Mouse (Mus musculus) G1E (cell line): ENCODE measurements around the gene Pnpo. TPM values are rescaled to one million over a fixed set of nuclear protein-coding genes. Genes with fewer than 3 reads are reported as not detected.

ENCODE experiments used
- ATAC-seq: 2 replicates; pipeline ENCODE4 v1.8.0; 2016; ENCODE audit warnings: mild to moderate bottlenecking; ENCODE audit not compliant: insufficient number of reproducible peaks, poor library complexity, low FRiP score, severe bottlenecking; ENCODE audit errors: extremely low read depth
- DNase-seq: peaks from one replicate; pipeline ENCODE4 v3.0.0; 2012; ENCODE audit warnings: low spot score
- H3K27me3 ChIP-seq: 2 replicates; pipeline ENCODE4 v1.6.1; 2012; ENCODE audit warnings: mild to moderate bottlenecking, low read length, inconsistent platforms; ENCODE audit not compliant: insufficient read depth
- H3K36me3 ChIP-seq: replicated peaks from 2 replicates; pipeline ENCODE3; 2012; ENCODE audit warnings: mild to moderate bottlenecking, inconsistent platforms
- H3K4me1 ChIP-seq: 2 replicates; pipeline ENCODE4 v1.6.1; 2012; ENCODE audit warnings: low read depth, low read length, inconsistent platforms, mixed read lengths; ENCODE audit not compliant: insufficient read depth
- H3K4me3 ChIP-seq: 2 replicates; pipeline ENCODE4 v1.5.1; 2012; ENCODE audit warnings: low read depth, mild to moderate bottlenecking, inconsistent platforms, low read length, moderate library complexity, mixed read lengths
- H3K9me3 ChIP-seq: replicated peaks from 2 replicates; pipeline ENCODE4 v1.6.1; 2012; ENCODE audit warnings: inconsistent platforms
- CTCF ChIP-seq: IDR thresholded peaks from 2 replicates; pipeline ENCODE4 v1.5.1; 2012; ENCODE audit warnings: low read depth, low read length, inconsistent platforms, mixed read lengths
- GATA1 ChIP-seq: IDR thresholded peaks from 2 replicates; pipeline ENCODE4 v1.6.1; 2012; ENCODE audit warnings: borderline replicate concordance, low read length, inconsistent platforms, mixed read lengths
- GATA2 ChIP-seq: IDR thresholded peaks from 2 replicates; pipeline ENCODE4 v1.6.1; 2012; ENCODE audit warnings: low read depth, low read length, inconsistent platforms, borderline replicate concordance
- POLR2AphosphoS5 ChIP-seq: IDR thresholded peaks from 2 replicates; pipeline ENCODE4 v1.6.1; 2012; ENCODE audit warnings: low read depth, low read length, inconsistent platforms; ENCODE audit not compliant: insufficient replicate concordance
- TAL1 ChIP-seq: conservative IDR thresholded peaks from 2 replicates; pipeline ENCODE4 v1.6.1; 2012; ENCODE audit warnings: low read depth, low read length, inconsistent platforms, mixed read lengths
- polyA plus RNA-seq: library from polyadenylated mRNA; stranded (reverse); fragments of >175 nt; gene quantifications from 2 replicates; pipeline ENCODE4 v1.2.3, GENCODE M21; 2012
- total RNA-seq, 2 experiments: library from RNA; stranded (forward) in 1 of 2; stranded (reverse) in 1 of 2; fragments of 200-1000 nt in 1 of 2; fragments of >200 nt in 1 of 2; fragmentation: Nextera tagmentation in 1 of 2; gene quantifications; 2 replicates each; pipeline ENCODE4 v1.2.3; 2014 to 2017

The Pnpo gene
- total and polyA plus RNA-seq, 3 experiments = 97.1 to 298 (median 123) TPM

DNA sequence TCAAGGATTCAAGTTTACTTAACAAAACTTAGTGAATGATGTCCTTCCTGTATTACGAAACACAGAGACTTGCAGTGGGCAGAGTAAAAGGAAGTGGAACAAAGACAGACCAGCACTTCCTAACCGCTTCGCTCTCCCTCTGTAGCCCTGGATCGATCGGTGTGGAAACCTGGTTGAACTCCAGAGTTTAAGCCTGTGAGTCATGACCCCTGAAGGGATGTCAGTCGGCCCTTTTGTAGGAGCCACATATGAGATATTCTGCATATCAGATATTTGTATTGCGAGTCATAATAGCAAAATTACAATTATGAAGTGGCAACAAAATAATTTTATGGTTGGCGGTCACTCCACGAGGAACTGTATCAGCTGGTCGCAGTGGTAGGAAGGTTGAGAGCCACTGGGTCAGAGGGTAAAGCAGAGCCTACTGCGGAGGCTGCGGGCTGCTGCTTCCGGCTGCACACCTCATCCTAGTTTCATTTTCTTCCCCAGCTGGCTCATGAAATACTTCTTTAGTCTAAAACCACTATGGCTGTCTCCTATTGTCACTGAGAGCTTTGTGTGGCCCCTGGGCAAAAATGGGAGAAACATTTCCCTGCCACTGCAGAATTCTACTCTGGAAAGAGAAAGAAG is 23.2 kb upstream of the Pnpo start:
- Histone ChIP-seq H3K4me1 (peaks cover 77% of the 10 kb centered on the region), H3K9me3 (no peaks in the 10 kb centered on the region), H3K27me3 (no peaks in the 10 kb centered on the region), H3K4me3 (no peak overlapping the region; the same call in 1 of the 2 replicates), H3K36me3 (peaks cover 89% of the 10 kb centered on the region)
- DNase-seq (no peak), ATAC-seq (no peak)
- TF ChIP-seq CTCF (no peak), POLR2AphosphoS5 (no peak), TAL1 (no peak), GATA2 (no peak), GATA1 (no peak)

DNA sequence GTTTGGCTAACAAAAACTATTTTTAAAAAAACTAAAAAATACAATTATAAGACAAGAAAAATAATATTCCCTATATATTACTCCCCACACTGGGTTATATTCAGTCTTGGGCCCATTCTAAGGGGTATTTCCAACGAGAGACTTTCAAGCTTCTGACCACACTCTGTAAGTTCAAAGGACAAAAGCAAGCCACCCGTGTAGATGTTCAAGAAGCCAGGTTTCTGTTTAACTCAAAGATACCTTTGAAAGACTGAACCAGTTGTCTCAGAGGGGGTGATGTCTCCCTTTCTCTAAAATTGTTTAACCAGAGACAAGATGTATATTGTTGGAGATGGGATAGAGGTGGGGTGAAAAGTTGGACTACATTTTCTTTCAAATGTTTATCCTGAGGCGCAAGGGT is 22.4 kb upstream of the Pnpo start:
- DNase-seq = no peak
- Histone ChIP-seq H3K9me3 (no peaks in the 10 kb centered on the region), H3K4me3 (no peak overlapping the region), H3K4me1 (peaks cover 82% of the 10 kb centered on the region), H3K36me3 (peaks cover 90% of the 10 kb centered on the region), H3K27me3 (no peaks in the 10 kb centered on the region; the same call in 1 of the 2 replicates)
- no peak for ATAC-seq
- no peak for TF ChIP-seq POLR2AphosphoS5
- no peak for TF ChIP-seq GATA2
- TF ChIP-seq CTCF = no peak

- H3K4me1 ChIP-seq = peaks cover 80% of the 10 kb centered on the region
- TF ChIP-seq CTCF (peak; percentile 72), GATA2 (no peak), POLR2AphosphoS5 (no peak), GATA1 (no peak), TAL1 (no peak)
- no peaks in the 10 kb centered on the region; the same call in 1 of the 2 replicates for H3K27me3 ChIP-seq
- H3K4me3 ChIP-seq = no peak overlapping the region
- DNase-seq (peak; percentile 64), ATAC-seq (peak; percentile 40; the same call in 1 of the 2 replicates)
- H3K36me3 ChIP-seq = peaks cover 93% of the 10 kb centered on the region
- H3K9me3 ChIP-seq = no peaks in the 10 kb centered on the region
These were observed 19.8 kb upstream of the Pnpo start for GRCm38 (mm10) chr11:96963580-96963979.

DNA sequence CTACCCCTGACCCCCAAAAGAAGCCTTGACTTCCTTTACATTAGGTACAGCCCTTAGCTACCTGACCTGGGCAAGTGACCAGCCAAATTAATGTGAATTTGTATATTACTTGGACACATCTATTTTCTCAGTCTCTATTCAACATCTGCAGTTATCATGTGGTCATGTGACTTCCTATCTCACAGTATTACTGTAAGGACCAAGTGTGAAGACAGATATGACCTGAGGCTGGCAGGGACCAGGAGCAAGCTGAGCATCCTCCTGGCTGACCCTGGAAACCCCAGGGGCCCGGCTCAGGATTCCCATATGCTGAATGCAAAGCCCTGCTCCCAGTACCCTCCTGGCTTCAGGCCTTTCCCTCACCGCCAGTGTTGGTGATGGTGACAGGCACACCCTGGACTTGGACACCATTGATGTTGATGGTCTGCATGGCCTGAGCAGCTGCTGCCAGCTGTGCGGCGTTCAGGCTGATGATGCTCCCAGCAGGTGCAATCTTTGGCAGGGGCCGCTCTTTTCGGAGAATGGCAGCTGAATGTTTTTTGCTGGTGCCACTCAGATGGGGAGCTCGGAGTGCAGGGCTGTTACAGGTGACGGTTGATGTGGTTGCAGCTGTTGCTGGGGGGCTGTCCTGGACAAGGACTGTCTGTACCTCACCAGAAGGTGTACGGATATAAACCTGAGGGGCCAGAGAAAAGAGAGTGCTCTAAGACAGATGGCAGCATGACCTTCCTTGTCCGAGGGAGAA is 13.4 kb upstream of the Pnpo start:
- Histone ChIP-seq H3K36me3 (peaks cover 98% of the 10 kb centered on the region), H3K4me1 (peaks cover 93% of the 10 kb centered on the region), H3K9me3 (no peaks in the 10 kb centered on the region), H3K4me3 (peak overlapping the region; percentile 10; the same call in 1 of the 2 replicates), H3K27me3 (no peaks in the 10 kb centered on the region; the same call in 1 of the 2 replicates)
- no peak for ATAC-seq
- no peak for TF ChIP-seq TAL1
- no peak for DNase-seq

DNA sequence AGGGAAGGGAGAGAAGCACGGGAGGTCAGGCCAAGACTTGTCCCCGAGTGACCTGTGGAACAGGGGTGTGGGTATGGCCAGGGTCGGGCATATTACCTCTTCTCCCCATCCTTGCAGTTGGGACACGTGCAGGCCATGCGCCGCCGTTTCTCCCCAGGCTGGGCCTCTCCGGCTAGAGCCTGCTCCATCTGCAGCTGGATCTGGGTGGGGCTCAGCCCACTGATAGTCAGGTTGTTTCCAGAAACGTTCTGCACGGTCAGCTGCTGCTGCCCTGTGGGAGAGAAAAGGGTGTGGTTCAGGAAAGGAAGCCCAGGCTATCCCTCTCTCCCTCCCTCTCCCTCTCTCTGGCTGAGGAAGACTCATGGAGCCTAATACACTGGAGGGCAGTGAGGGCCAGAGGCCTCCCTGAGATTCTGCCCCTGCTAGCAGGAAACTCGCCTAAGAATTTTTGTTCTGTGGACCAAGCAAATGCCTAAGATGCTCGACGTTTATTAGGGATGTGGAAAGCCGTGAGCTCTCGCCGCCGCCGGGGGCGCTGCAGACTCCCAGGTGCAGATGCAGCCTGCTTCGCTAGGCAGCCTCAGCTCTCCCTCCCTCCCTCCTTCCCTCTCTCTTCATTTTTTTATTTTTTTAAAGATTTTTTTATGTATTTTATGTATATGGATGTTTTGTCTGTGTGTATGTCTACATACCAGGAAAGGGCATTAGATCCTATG is 12.4 kb upstream of the Pnpo start:
- H3K4me1 ChIP-seq = peaks cover 94% of the 10 kb centered on the region
- H3K36me3 ChIP-seq = peaks cover 98% of the 10 kb centered on the region
- peak overlapping the region; percentile 61; the same call in 1 of the 2 replicates for H3K4me3 ChIP-seq
- H3K27me3 ChIP-seq = no peaks in the 10 kb centered on the region
- peak; percentile 77 for ATAC-seq
- DNase-seq = peak; percentile 70
- H3K9me3 ChIP-seq = no peaks in the 10 kb centered on the region
- TF ChIP-seq POLR2AphosphoS5 = no peak; the same call in 1 of the 2 replicates
- 0 out of 2 replicates have a peak, but pooled peaks have one; percentile 8 for TF ChIP-seq TAL1
- TF ChIP-seq GATA2 = no peak
- TF ChIP-seq CTCF = peak; percentile 48
- TF ChIP-seq GATA1 = no peak

- DNase-seq (no peak), ATAC-seq (no peak)
- Histone ChIP-seq H3K4me3 (peak overlapping the region; percentile 61; the same call in 1 of the 2 replicates), H3K9me3 (no peaks in the 10 kb centered on the region), H3K27me3 (no peaks in the 10 kb centered on the region), H3K4me1 (peaks cover 94% of the 10 kb centered on the region), H3K36me3 (peaks cover 98% of the 10 kb centered on the region)
- no peak; the same call in 1 of the 2 replicates for TF ChIP-seq POLR2AphosphoS5
- TF ChIP-seq GATA1 = no peak
- TF ChIP-seq CTCF = no peak
- no peak for TF ChIP-seq TAL1
- no peak for TF ChIP-seq GATA2
These were observed 11.3 kb upstream of the Pnpo start for GRCm38 (mm10) chr11:96955094-96955493.
